Mouse (Mus musculus) hindbrain, postnatal 0 days (tissue): ENCODE results near the gene Slc9a2. TPM values are rescaled to one million over a fixed set of nuclear protein-coding genes. Genes with fewer than 3 reads are reported as not detected.

Experiments
- ATAC-seq: fragments of 200-750 bp; cut with Nextera tagmentation; 2 replicates; pipeline ENCODE4 v1.8.0; 2017; ENCODE audit warnings: mild to moderate bottlenecking, moderate TSS enrichment, moderate library complexity
- DNase-seq: peaks from one replicate; pipeline ENCODE4 v3.0.0-alpha.2; 2015; ENCODE audit warnings: low spot score
- H3K27ac ChIP-seq: fragments of 300-500 bp; sonication (generic); 2 replicates; pipeline ENCODE4 v1.5.1; 2014; ENCODE audit warnings: mild to moderate bottlenecking
- H3K27me3 ChIP-seq: fragments of 300-500 bp; sonication (generic); 2 replicates; pipeline ENCODE4 v1.6.1; 2014; ENCODE audit warnings: low read length, mixed read lengths; ENCODE audit not compliant: insufficient read depth
- H3K36me3 ChIP-seq: fragments of 300-500 bp; sonication (generic); 2 replicates; pipeline ENCODE4 v1.6.1; 2014; ENCODE audit warnings: low read length, mixed read lengths; ENCODE audit not compliant: insufficient read depth
- H3K4me1 ChIP-seq: fragments of 300-500 bp; sonication (generic); 2 replicates; pipeline ENCODE4 v1.6.1; 2014; ENCODE audit warnings: antibody characterized with exemption, low read length, mixed read lengths; ENCODE audit not compliant: insufficient read depth
- H3K4me2 ChIP-seq: fragments of 300-500 bp; sonication (generic); 2 replicates; pipeline ENCODE4 v1.6.1; 2014; ENCODE audit warnings: low read depth, mild to moderate bottlenecking, low read length, moderate library complexity, mixed read lengths
- H3K4me3 ChIP-seq: fragments of 300-500 bp; sonication (generic); 2 replicates; pipeline ENCODE4 v1.5.1; 2014; ENCODE audit warnings: low read length
- H3K9ac ChIP-seq: fragments of 300-500 bp; sonication (generic); replicated peaks from 2 replicates; pipeline ENCODE4 v1.6.1; 2014; ENCODE audit warnings: mild to moderate bottlenecking, low read length, moderate library complexity, mixed read lengths
- H3K9me3 ChIP-seq: fragments of 300-500 bp; sonication (generic); 2 replicates; pipeline ENCODE4 v1.6.1; 2016; ENCODE audit warnings: low read length, mixed read lengths
- CTCF ChIP-seq: IDR thresholded peaks from 2 replicates; pipeline ENCODE4 v1.5.1; 2016; ENCODE audit warnings: antibody characterized with exemption, control low read depth, low read depth
- WGBS: fragments of 180-500 bp; shearing (Covaris S2); extraction: QIAGEN DNeasy Blood & Tissue Kit; methylation state at CpG from one replicate; pipeline ENCODE4 v1.1.7; 2014; 5-methylcytosine and 5-hydroxymethylcytosine counted together
- polyA plus RNA-seq: library from polyadenylated mRNA; unstranded; fragments of >200 nt; fragmentation: Nextera tagmentation; extraction: Ambion mirVana; gene quantifications from 2 replicates; pipeline ENCODE4 v1.2.1, GENCODE M21; 2015
- total RNA-seq: library from RNA; depleted of rRNA; stranded (reverse); fragments of >200 nt; gene quantifications from 2 replicates; pipeline ENCODE4 v1.2.3, GENCODE M21; 2014

Gene Slc9a2
- total and polyA plus RNA-seq, 2 experiments from 2014 or later = 0.78 to 3.5 TPM

DNA sequence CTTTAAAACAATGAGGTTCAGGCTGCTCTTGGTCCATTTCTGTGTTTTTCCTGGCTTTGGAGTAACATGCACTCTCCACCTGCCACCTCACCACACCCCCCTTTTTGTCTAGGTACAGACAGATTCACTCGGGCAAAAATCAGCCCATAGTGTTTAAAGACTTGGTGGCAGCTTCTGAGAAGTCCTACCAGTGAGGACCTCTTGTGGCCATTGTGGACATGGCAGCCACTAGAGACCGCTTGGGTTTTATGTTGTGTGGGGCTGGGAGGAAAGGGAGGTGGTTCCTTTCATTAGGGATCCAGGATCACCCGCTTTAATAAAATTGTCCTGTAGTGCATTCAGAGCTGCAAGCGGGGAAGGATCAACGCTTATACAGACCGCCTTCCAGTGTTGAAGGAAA lies 88.2 kb downstream of the Slc9a2 start:
- no peak overlapping the region for H3K9ac ChIP-seq
- H3K4me2 ChIP-seq = no peak overlapping the region
- peak; percentile 18; the same call in 1 of the 2 replicates for ATAC-seq
- peaks cover 2% of the 10 kb centered on the region; the same call in 1 of the 2 replicates for H3K36me3 ChIP-seq
- DNase-seq = peak; percentile 77
- 37% methylated on average over 6 of the region's 6 CpGs for WGBS
- TF ChIP-seq CTCF = peak; percentile 81
- H3K27me3 ChIP-seq = no peaks in the 10 kb centered on the region
- no peak overlapping the region for H3K27ac ChIP-seq
- no peaks in the 10 kb centered on the region for H3K4me1 ChIP-seq
- H3K9me3 ChIP-seq = no peaks in the 10 kb centered on the region
- no peak overlapping the region for H3K4me3 ChIP-seq

DNA sequence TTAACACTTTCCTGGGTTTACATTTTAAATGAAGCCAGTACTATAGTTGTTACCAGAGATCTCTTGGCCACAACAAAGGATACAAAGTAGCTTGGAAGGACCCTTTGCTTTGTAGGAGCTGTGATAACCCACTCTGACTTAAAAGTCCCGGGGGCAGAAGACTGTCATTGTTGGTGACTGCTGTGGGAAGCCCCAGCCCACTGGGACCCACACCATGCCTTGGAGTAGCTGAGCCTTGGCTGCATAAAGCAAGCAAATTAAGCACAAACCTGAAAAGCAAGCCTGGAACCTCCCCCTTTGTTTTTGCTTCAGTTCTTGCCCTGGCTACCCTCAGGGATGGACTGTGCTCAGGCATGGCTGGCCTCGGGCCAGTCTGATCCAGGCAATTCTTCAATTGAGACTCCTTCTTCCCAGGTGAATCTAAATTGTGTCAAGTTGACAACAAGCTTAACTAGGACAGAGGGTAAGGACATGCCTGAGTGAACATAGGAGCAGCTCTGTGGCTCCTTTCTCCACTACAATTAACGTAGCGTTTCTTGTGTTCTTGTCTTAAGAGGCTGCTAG lies 89.0 kb downstream of the Slc9a2 start:
- ATAC-seq (no peak), DNase-seq (peak; percentile 10)
- Histone ChIP-seq H3K4me1 (no peaks in the 10 kb centered on the region), H3K36me3 (peaks cover 11% of the 10 kb centered on the region; the same call in 1 of the 2 replicates), H3K4me3 (no peak overlapping the region), H3K4me2 (no peak overlapping the region), H3K27ac (no peak overlapping the region), H3K27me3 (no peaks in the 10 kb centered on the region), H3K9me3 (no peaks in the 10 kb centered on the region), H3K9ac (no peak overlapping the region)
- WGBS = 48% methylated on average over 4 of the region's 4 CpGs
- TF ChIP-seq CTCF = no peak

DNA sequence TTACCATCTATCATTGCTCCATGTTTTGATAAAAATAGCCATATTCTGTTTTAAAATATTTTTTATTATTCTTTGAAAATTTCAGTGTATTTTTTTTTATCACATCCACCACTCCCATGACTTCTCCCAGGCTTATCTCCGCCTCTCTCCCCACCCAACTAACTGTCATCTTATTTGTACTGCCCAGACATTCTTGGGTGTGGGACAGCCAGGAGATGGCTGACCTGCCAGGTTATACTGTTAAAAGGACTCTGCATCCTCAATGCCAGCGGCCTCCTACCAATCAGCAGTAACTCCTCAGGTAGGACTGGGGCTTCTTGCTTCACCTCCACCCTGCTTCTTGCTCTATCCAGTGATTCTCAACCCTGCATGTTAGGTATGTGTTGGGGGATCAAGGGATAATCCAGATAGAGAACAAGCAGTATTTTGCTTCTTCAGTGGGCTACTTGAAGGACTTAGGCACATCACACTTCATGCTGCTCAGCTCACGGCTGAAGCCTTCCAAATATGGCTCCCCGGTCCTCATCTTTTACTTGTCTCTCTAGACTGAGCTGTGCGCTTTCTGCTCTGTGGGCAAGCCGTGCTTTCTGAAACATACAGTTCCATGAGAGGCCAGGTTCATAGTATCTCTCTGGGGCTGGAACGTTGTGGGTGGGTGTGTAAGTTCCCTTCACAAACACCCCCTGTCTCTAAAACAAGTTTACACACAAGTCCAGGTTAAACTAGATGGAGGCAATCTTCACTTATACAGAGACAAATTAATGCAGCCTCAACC lies 91.0 kb downstream of the Slc9a2 start:
- H3K4me3 ChIP-seq = no peak overlapping the region
- no peaks in the 10 kb centered on the region for H3K27me3 ChIP-seq
- no peak overlapping the region for H3K4me2 ChIP-seq
- ATAC-seq (no peak), DNase-seq (no peak)
- 92% methylated on average over 7 of the region's 7 CpGs for WGBS
- no peak overlapping the region for H3K9ac ChIP-seq
- H3K4me1 ChIP-seq = no peaks in the 10 kb centered on the region
- peaks cover 11% of the 10 kb centered on the region; the same call in 1 of the 2 replicates for H3K36me3 ChIP-seq
- no peaks in the 10 kb centered on the region for H3K9me3 ChIP-seq
- TF ChIP-seq CTCF = no peak
- no peak overlapping the region for H3K27ac ChIP-seq

DNA sequence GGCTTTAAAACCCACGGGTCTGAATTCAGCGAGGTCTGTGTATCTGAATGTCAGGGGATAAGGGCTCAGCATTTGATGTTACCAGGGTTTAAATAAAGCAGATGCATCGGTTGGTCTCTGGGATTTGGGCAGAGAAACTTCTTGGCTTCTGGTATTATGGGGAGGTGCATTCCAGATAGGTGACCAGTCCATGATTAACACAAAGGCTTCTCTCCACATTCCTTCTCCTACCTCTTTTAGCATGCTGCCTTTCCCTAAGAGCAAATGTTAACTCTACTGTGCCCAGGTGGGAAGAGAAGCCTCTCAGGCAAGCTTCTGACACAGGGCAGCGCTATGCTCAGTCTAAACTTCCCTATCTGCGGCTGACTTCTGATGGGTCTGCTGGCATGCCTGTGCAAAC lies 92.9 kb downstream of the Slc9a2 start:
- H3K4me2 ChIP-seq = no peak overlapping the region
- no peak overlapping the region for H3K27ac ChIP-seq
- TF ChIP-seq CTCF = no peak
- ATAC-seq (no peak), DNase-seq (no peak)
- no peak overlapping the region for H3K4me3 ChIP-seq
- WGBS = 90% methylated on average over 5 of the region's 5 CpGs
- H3K9ac ChIP-seq = no peak overlapping the region
- H3K36me3 ChIP-seq = peaks cover 16% of the 10 kb centered on the region; the same call in 1 of the 2 replicates
- H3K9me3 ChIP-seq = no peaks in the 10 kb centered on the region
- H3K4me1 ChIP-seq = no peaks in the 10 kb centered on the region
- H3K27me3 ChIP-seq = no peaks in the 10 kb centered on the region

DNA sequence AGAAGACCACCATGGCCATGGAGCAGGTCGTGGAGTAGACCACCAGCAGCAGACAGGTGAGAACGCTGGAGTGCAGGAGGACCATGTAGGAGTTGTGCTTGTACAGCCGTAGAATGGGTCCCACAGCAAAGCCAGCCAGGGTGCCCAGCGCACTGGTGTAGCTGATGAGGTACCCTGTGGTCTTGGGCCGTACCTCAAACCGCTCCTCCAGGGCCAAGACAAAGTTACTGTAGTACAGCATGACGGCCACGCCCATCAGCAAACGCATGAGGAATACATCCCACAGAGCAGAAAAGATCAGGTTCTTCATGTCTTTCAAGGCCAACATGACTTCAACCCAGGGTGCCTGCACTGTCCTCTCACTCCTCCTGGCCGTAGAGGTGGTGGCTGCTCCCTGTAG lies 93.7 kb downstream of the Slc9a2 start:
- DNase-seq = no peak
- peaks cover 6% of the 10 kb centered on the region; the same call in 1 of the 2 replicates for H3K9me3 ChIP-seq
- H3K36me3 ChIP-seq = peaks cover 18% of the 10 kb centered on the region; the same call in 1 of the 2 replicates
- no peaks in the 10 kb centered on the region for H3K27me3 ChIP-seq
- H3K4me1 ChIP-seq = no peaks in the 10 kb centered on the region
- no peak overlapping the region for H3K27ac ChIP-seq
- ATAC-seq = no peak
- H3K9ac ChIP-seq = no peak overlapping the region
- no peak overlapping the region for H3K4me3 ChIP-seq
- no peak overlapping the region for H3K4me2 ChIP-seq
- WGBS = 95% methylated on average over 10 of the region's 10 CpGs
- TF ChIP-seq CTCF = no peak

DNA sequence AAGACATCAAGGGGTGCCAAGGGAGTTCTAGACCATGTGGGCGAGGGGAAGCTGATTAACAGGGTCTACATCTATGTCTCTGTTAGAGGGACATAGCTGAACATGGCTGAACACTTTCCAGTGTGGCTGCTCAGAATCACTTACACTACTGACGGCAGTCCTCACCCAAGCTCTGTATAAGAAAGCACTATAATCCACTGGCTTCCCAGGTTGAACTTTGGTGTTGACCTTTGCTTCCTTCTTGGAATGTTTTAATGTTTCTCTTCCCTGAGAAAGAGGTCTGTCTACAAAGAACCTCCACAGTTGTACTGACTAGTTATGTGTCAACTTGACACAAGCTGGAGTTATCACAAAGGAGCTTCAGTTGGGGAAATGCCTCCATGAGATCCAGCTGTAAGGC lies 95.7 kb downstream of the Slc9a2 start:
- Histone ChIP-seq H3K36me3 (peaks cover 33% of the 10 kb centered on the region; the same call in 1 of the 2 replicates), H3K27ac (no peak overlapping the region), H3K9ac (no peak overlapping the region), H3K27me3 (no peaks in the 10 kb centered on the region), H3K4me1 (no peaks in the 10 kb centered on the region), H3K4me2 (no peak overlapping the region), H3K9me3 (peaks cover 7% of the 10 kb centered on the region; the same call in 1 of the 2 replicates), H3K4me3 (no peak overlapping the region)
- DNase-seq (no peak), ATAC-seq (no peak)
- 92% methylated on average over 2 of the region's 2 CpGs for WGBS
- no peak for TF ChIP-seq CTCF

DNA sequence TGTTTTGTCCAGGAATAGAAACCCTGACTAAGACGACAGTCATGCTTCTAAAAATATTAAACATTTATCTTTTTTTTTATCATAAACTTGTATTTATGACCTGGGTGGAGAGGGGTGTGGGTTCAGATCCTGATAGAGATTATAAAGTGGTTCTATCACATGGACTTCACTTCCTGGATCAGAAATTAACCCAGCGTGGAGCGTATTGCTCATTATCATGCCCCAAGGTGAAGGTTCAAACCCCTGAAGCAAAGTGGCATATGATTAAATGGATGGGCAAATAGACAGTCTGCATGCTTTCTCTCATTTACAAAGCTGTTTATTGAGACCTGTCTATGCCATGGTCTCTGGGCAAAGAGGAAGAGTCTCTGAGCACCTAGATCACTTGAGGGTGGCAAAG lies 96.4 kb downstream of the Slc9a2 start:
- H3K4me1 ChIP-seq = no peaks in the 10 kb centered on the region
- ATAC-seq (no peak), DNase-seq (no peak)
- peaks cover 7% of the 10 kb centered on the region; the same call in 1 of the 2 replicates for H3K9me3 ChIP-seq
- H3K27me3 ChIP-seq = no peaks in the 10 kb centered on the region
- no peak overlapping the region for H3K4me2 ChIP-seq
- no peak for TF ChIP-seq CTCF
- 93% methylated on average over 3 of the region's 3 CpGs for WGBS
- H3K27ac ChIP-seq = no peak overlapping the region
- H3K9ac ChIP-seq = no peak overlapping the region
- peaks cover 33% of the 10 kb centered on the region; the same call in 1 of the 2 replicates for H3K36me3 ChIP-seq
- H3K4me3 ChIP-seq = no peak overlapping the region
